Mouse (Mus musculus) erythroid progenitor cell, adult 5-6 weeks (primary cell): ENCODE measurements around the gene Olfr154. TPM values are rescaled to one million over a fixed set of nuclear protein-coding genes. Genes with fewer than 3 reads are reported as not detected.
"Not testable (repeated sequence)": the region's sequence is repeated elsewhere in the genome, so short reads cannot be mapped to it uniquely, and the experiment has no call there.

Experiments
- ATAC-seq: replicated peaks from 2 replicates; pipeline ENCODE4 v1.8.0; 2016; ENCODE audit warnings: moderate number of reproducible peaks, mild to moderate bottlenecking, moderate TSS enrichment, inconsistent platforms; ENCODE audit not compliant: poor library complexity, low FRiP score, severe bottlenecking
- total RNA-seq, 2 experiments: library from RNA; stranded (forward) in 1 of 2; stranded (reverse) in 1 of 2; fragments of 150-400 nt in 1 of 2; fragments of 186-747, 209-891 nt in 1 of 2; gene quantifications; 2 replicates each; pipeline versions ENCODE4 v1.2.3 to v1.2.4; 2015 to 2017; ENCODE audit warnings: low replicate concordance in 2 of 2

Gene Olfr154
- total RNA-seq (2015; ENCODE audit: low replicate concordance) (not detected in 2 replicates), total RNA-seq (2017; ENCODE audit: low replicate concordance) (not detected in 2 replicates)

DNA sequence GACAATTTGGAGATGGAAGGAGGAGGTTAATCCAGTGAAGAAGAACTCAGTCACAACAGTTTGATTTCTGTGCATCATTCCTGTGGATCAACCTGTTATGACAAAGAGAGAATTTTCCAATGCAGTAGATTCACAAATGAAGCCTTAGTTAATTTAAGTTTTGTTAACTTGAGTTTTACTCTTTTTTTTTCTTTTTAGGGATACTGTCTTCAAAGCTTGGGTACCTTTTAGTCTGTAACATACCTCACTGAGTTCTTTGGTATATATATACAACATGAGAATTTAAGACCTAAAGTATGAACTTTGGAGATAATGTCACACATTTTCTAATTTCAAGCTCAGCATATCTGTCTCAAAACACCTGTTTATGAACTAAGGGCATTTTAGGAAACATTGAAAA lies at the start of gene Olfr154:
Olfr154 (minus strand) TSS at position 101 of the 400 bp plus-strand sequence.
- not testable (repeated sequence) for ATAC-seq

DNA sequence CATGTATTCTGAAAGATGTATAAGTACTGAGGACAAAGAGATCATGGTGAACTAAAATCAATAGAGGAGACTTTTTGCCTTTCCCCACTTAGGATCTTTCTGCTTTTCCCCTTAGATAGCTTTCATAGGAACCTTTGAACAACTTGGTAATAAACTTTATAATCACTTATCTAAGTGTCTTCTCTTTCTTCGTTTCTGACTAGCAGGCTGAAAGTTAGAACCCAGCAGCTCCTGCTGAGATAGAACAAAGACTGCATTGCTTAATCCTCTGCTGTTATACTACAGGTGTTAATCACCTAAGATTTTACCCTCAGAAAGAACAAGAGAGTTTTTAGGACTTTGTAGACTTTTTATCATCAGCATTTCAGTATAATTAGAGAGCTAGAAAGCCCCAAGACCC lies 46.9 kb upstream of the Olfr154 start:
- ATAC-seq: no peak

DNA sequence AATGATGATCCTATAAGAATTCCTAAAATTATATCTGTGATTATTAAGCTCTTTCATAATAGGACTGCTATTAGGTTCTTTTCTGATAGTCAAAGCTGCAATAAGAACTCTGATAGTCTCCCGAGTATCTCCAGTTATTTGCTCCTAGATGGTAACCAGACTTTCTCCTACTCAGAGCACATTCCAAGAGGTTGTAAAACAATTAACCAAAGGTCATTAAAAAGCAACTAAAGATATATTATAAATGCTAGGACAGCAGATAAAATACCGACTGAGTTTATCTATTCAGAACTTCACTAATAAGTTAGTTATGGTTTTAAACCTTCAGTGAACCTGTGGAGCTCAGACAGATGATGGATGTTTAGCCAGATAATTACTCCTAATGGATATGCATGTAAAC lies 46.4 kb upstream of the Olfr154 start:
- not testable (repeated sequence) for ATAC-seq

DNA sequence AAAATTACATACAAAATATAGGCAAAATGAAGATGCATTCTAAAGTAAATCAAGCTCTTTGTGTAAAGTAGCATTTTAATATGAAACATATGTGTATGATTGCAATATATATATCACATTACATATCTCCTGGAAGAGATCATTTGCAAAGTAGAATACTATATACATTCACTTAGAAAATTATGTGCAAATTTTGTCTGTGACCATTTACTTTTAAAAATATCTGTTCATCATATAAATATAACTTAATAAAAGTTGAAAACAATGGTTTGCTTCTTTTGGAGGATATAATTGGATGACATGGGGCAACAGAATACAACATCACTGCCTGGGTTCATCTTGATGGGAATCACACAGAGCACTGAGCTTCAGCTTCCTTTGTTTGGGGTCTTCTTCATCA lies 24.9 kb upstream of the Olfr154 start, which contains the start of gene Olfr1008:
Olfr1008 (plus strand) TSS at position 301 of the 400 bp plus-strand sequence.
- no peak for ATAC-seq

DNA sequence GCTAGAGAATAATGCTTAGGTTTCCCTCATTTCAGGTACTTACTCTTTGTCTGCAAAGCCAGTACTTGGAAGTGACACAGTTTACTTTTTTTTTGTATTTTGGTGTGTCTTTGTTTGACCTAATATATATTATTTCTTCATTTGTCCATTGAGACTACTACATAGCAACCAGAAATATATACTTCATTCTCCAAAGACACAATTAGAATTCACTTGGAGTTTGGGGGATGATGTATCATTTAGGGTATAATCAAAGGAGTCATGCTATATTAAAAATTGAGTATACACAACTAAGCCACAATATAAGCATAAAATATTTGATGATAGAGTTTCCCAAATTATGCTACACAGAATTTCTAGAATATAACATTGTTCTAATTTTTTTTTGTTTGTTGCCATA lies 14.4 kb upstream of the Olfr154 start, which contains the start of gene Olfr1006:
Olfr1006 (minus strand) TSS at position 101 of the 400 bp plus-strand sequence.
- ATAC-seq: no peak

DNA sequence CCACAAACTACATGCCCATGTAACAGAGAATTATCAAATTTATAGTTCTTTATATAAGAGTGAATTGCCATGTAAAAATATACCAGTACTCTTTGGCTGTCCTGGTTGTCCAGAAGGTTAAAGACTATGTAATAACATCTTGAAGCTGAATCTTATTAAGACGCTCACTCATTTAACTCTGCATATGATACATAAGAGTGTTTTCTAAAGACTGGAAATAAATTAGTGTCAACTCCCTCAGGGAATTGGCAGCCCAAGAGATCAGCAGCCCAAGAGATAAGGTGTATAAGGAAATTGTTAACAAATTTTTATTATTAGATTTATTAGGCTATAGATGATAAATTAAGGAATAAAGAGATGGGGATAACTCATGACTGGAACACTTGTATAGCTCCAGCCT lies 13.7 kb downstream of the Olfr154 start, which contains the start of gene Olfr1002:
Olfr1002 (minus strand) TSS at position 101 of the 400 bp plus-strand sequence.
- ATAC-seq: no peak

Other genes with a start within 250 kb of the Olfr154 start
- gene Olfr993, start 249.6 kb downstream of the Olfr154 start, total RNA-seq (2015; ENCODE audit: low replicate concordance): not detected in 2 replicates
- not detected in 2 replicates for gene Olfr993, start 249.6 kb downstream of the Olfr154 start, total RNA-seq (2017; ENCODE audit: low replicate concordance)
- gene Olfr994, start 228.0 kb downstream of the Olfr154 start, total RNA-seq (2015; ENCODE audit: low replicate concordance): not detected in 2 replicates
- gene Olfr994, start 228.0 kb downstream of the Olfr154 start, total RNA-seq (2017; ENCODE audit: low replicate concordance): not detected in 2 replicates
- not detected in 2 replicates for gene Olfr995, start 220.8 kb downstream of the Olfr154 start, total RNA-seq (2015; ENCODE audit: low replicate concordance)
- gene Olfr995, start 220.8 kb downstream of the Olfr154 start, total RNA-seq (2017; ENCODE audit: low replicate concordance): not detected in 2 replicates
- gene 4833423E24Rik, start 145.4 kb downstream of the Olfr154 start, total RNA-seq (2015; ENCODE audit: low replicate concordance): not detected in 2 replicates
- gene 4833423E24Rik, start 145.4 kb downstream of the Olfr154 start, total RNA-seq (2017; ENCODE audit: low replicate concordance): not detected in 2 replicates
- gene Olfr996, start 85.2 kb downstream of the Olfr154 start, total RNA-seq (2015; ENCODE audit: low replicate concordance): not detected in 2 replicates
- gene Olfr996, start 85.2 kb downstream of the Olfr154 start, total RNA-seq (2017; ENCODE audit: low replicate concordance): not detected in 2 replicates
- gene Olfr998, start 75.5 kb downstream of the Olfr154 start, total RNA-seq (2015; ENCODE audit: low replicate concordance): not detected in 2 replicates
- gene Olfr998, start 75.5 kb downstream of the Olfr154 start, total RNA-seq (2017; ENCODE audit: low replicate concordance): not detected in 2 replicates
- gene Olfr1000, start 52.6 kb downstream of the Olfr154 start, total RNA-seq (2015; ENCODE audit: low replicate concordance): not detected in 2 replicates
- not detected in 2 replicates for gene Olfr1000, start 52.6 kb downstream of the Olfr154 start, total RNA-seq (2017; ENCODE audit: low replicate concordance)
- not detected in 2 replicates for gene Olfr1002, start 13.8 kb downstream of the Olfr154 start, total RNA-seq (2015; ENCODE audit: low replicate concordance)
- gene Olfr1002, start 13.8 kb downstream of the Olfr154 start, total RNA-seq (2017; ENCODE audit: low replicate concordance): not detected in 2 replicates
- not detected in 2 replicates for gene Olfr1006, start 14.3 kb upstream of the Olfr154 start, total RNA-seq (2015; ENCODE audit: low replicate concordance)
- not detected in 2 replicates for gene Olfr1006, start 14.3 kb upstream of the Olfr154 start, total RNA-seq (2017; ENCODE audit: low replicate concordance)
- not detected in 2 replicates for gene Olfr1008, start 25.0 kb upstream of the Olfr154 start, total RNA-seq (2015; ENCODE audit: low replicate concordance)
- gene Olfr1008, start 25.0 kb upstream of the Olfr154 start, total RNA-seq (2017; ENCODE audit: low replicate concordance): not detected in 2 replicates
- not detected in 2 replicates for gene Olfr1009, start 51.0 kb upstream of the Olfr154 start, total RNA-seq (2015; ENCODE audit: low replicate concordance)
- gene Olfr1009, start 51.0 kb upstream of the Olfr154 start, total RNA-seq (2017; ENCODE audit: low replicate concordance): not detected in 2 replicates
- gene Olfr1012, start 98.3 kb upstream of the Olfr154 start, total RNA-seq (2015; ENCODE audit: low replicate concordance): not detected in 2 replicates
- not detected in 2 replicates for gene Olfr1012, start 98.3 kb upstream of the Olfr154 start, total RNA-seq (2017; ENCODE audit: low replicate concordance)
- gene Olfr1013, start 102.6 kb upstream of the Olfr154 start, total RNA-seq (2015; ENCODE audit: low replicate concordance): not detected in 2 replicates
- gene Olfr1013, start 102.6 kb upstream of the Olfr154 start, total RNA-seq (2017; ENCODE audit: low replicate concordance): not detected in 2 replicates
- not detected in 2 replicates for gene Olfr1014, start 108.3 kb upstream of the Olfr154 start, total RNA-seq (2015; ENCODE audit: low replicate concordance)
- not detected in 2 replicates for gene Olfr1014, start 108.3 kb upstream of the Olfr154 start, total RNA-seq (2017; ENCODE audit: low replicate concordance)
- gene Olfr1015, start 117.6 kb upstream of the Olfr154 start, total RNA-seq (2015; ENCODE audit: low replicate concordance): not detected in 2 replicates
- not detected in 2 replicates for gene Olfr1015, start 117.6 kb upstream of the Olfr154 start, total RNA-seq (2017; ENCODE audit: low replicate concordance)
- not detected in 2 replicates for gene Olfr1016, start 138.1 kb upstream of the Olfr154 start, total RNA-seq (2015; ENCODE audit: low replicate concordance)
- gene Olfr1016, start 138.1 kb upstream of the Olfr154 start, total RNA-seq (2017; ENCODE audit: low replicate concordance): not detected in 2 replicates
- not detected in 2 replicates for gene Olfr1018, start 154.0 kb upstream of the Olfr154 start, total RNA-seq (2015; ENCODE audit: low replicate concordance)
- 0.39 TPM in 1 of 2 replicates, not detected in the other for gene Olfr1018, start 154.0 kb upstream of the Olfr154 start, total RNA-seq (2017; ENCODE audit: low replicate concordance)
- not detected in 2 replicates for gene Olfr1019, start 181.0 kb upstream of the Olfr154 start, total RNA-seq (2015; ENCODE audit: low replicate concordance)
- gene Olfr1019, start 181.0 kb upstream of the Olfr154 start, total RNA-seq (2017; ENCODE audit: low replicate concordance): not detected in 2 replicates
- not detected in 2 replicates for gene Olfr1020, start 182.6 kb upstream of the Olfr154 start, total RNA-seq (2015; ENCODE audit: low replicate concordance)
- gene Olfr1020, start 182.6 kb upstream of the Olfr154 start, total RNA-seq (2017; ENCODE audit: low replicate concordance): not detected in 2 replicates
- not detected in 2 replicates for gene Olfr1022, start 204.1 kb upstream of the Olfr154 start, total RNA-seq (2015; ENCODE audit: low replicate concordance)
- not detected in 2 replicates for gene Olfr1022, start 204.1 kb upstream of the Olfr154 start, total RNA-seq (2017; ENCODE audit: low replicate concordance)
- gene Olfr1023, start 221.2 kb upstream of the Olfr154 start, total RNA-seq (2015; ENCODE audit: low replicate concordance): not detected in 2 replicates
- not detected in 2 replicates for gene Olfr1023, start 221.2 kb upstream of the Olfr154 start, total RNA-seq (2017; ENCODE audit: low replicate concordance)
- not detected in 2 replicates for gene Olfr1024, start 240.6 kb upstream of the Olfr154 start, total RNA-seq (2015; ENCODE audit: low replicate concordance)
- not detected in 2 replicates for gene Olfr1024, start 240.6 kb upstream of the Olfr154 start, total RNA-seq (2017; ENCODE audit: low replicate concordance)